Mouse (Mus musculus): ENCODE measurements around the gene Lrrc73.

Lrrc73 gene

DNA sequence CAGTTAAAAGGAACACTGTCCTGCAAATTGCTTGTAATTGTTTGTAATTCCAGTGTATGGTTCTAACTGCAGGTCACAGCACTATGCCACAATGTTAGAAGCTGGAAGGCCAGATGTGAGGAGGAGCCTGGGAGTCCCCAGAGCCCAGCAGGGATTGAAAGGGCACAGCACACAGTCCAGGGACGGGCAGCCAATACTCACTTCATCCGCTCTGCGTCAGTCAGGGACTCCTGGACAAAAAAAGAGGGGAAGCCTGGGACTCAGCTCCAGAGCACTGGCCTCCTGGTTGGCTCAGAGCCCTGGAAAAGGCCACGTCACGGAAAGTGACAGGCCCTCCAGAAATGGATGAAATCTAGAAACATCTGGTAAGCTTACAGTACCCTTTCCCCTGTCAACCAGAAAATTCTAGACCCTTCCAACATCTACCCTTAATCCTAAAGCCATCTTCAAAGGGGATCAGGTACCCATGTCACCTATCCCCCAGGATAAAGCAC, 8.9 kb downstream of the Lrrc73 start:
- no peak for DNase-seq

- DNase-seq: no peak
Observed at GRCm38 (mm10) chr17:46265502-46265901, 12.2 kb downstream of the Lrrc73 start.

- peak; percentile 47 to 73 for DNase-seq
Observed at GRCm38 (mm10) chr17:46265918-46266618, 12.7 kb downstream of the Lrrc73 start.

DNA sequence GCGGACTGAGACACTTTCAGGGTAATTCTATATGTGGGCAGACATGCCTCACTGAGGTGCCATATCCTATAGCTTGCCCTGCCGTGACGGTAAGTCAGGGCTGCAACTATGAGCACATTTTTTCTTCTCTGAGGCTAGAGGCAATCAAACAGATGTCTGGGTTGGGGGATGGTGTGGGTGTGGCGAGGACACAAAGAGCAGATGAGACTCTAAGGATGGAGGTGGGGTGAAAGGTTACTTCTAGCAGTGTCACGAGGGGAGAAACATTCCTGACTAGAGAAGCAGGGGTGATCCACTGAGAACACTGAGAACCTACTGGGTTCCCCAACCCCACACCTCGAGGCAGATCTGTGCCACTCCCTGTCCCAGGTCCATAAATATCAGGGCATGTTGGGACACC, 13.7 kb downstream of the Lrrc73 start:
- no peak for DNase-seq

- no peak for DNase-seq
Observed at GRCm38 (mm10) chr17:46267511-46267910, 14.2 kb downstream of the Lrrc73 start.

DNA sequence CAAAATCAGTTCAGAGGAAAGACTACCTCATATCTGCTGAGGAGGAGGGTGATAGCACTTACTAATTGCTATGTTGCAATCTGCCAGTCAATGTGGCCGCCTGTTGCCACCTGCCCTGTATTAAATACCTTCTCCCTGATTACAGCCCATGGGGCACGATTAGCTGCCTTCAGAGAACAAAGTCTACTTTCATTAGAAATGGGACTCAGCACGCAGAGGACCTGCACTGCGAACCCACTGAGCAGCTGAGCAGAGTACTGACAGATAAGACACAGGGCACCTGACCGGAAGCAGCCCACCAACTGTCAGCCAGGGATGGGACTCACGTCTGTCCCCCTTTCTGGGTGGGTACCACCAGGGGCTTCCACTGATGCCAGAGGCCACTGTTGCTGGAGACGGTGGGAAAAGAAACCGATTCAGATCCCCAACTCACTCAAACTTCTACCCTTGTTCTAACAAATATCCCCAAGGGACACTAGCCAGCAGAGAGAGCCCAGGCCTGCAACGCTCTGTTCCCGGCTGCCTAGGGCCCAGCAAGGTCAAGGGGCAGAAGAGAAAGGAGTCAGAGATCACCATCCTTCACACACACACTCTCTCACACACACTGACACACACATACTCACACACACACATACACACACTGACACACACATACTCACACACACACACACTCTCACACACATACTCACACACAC, 14.8 kb downstream of the Lrrc73 start:
- DNase-seq: no peak

DNA sequence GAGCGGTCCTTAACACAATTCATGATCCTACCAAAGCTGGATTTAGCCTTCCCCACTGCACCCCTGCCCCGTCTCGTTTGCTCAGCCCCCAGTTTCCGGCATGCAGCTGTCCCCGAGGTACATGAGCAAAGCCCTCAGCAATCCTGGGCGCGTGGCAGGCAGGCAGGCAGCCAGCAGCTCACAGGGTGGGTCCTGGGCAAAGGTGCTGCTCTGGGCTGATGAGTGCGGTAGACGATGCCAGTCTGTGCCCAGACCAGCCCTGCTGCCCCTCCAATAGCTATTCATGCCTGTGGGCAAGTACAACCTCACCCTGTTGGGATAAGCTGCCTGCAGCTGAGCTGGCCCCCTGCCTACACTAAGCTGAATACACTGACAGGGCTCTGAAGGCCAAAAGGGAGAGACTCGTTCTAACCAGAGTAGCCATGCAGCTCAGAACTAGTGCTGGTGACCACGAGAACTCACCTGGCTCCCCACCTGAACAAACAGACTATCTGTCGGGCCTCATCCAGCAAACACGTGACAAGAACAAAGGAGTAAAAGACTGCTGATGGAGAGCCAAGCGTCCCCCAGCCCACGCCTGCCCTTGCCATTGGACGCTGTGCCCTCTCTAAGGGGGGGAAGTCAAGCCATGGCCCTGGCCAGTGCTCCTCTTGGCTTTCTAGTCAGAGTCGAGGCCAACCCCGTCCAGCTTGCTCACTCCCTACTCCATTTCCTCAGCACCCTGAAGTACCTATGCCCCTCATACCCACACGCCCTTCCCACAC, 16.6 kb downstream of the Lrrc73 start:
- DNase-seq: no peak

DNA sequence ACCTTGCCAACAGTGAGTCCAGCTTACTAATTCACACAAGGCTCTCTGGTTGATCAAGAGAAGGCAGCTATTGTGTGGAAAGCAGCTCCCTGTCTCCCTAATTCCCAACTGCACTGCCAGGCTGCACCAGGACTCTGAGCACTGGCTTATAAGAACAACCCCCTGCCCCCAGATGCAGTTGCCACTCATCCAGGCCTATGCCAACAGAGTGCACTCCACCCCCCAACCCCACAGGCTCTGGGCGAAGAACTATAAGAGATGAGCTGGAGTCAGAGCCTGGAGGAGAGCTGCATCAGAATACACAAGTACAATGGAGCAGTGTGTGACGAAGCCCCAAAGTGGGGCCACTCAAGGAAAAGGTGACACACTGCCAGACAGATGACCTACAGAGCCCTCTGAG, 18.7 kb downstream of the Lrrc73 start:
- no peak for DNase-seq

DNA sequence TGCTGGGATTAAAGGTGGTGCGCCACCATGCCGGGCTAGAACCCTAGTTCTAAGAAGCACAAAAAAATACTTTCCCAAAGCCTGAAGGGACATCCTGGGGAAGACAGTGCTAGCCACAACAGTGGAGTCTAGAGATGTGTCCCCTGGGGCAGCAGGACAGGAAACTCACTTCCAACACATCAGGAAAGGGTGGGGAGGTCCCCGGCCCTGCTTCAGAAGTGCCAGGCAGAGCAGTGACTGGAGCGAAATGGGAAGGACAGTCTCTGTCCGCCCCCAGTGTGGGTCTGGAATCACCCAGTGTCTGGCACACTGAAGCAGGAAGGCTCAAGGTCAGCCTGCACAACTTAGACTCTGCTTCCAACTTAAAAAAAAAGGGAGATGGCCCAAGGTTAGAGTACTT, 19.3 kb downstream of the Lrrc73 start:
- DNase-seq: no peak

GRCm38 (mm10) chr17:46273803-46274236, 20.5 kb downstream of the Lrrc73 start:
- DNase-seq: no peak

- no peak for DNase-seq
Observed at GRCm38 (mm10) chr17:46274465-46274864, 21.1 kb downstream of the Lrrc73 start.

GRCm38 (mm10) chr17:46275034-46275433, 21.7 kb downstream of the Lrrc73 start:
- no peak for DNase-seq

- DNase-seq: no peak
Observed at GRCm38 (mm10) chr17:46275506-46275905, 22.2 kb downstream of the Lrrc73 start.

- no peak for DNase-seq
Observed at GRCm38 (mm10) chr17:46277586-46277985, 24.3 kb downstream of the Lrrc73 start.

- no peak for DNase-seq
Observed at GRCm38 (mm10) chr17:46278011-46278765, 24.9 kb downstream of the Lrrc73 start.

DNA sequence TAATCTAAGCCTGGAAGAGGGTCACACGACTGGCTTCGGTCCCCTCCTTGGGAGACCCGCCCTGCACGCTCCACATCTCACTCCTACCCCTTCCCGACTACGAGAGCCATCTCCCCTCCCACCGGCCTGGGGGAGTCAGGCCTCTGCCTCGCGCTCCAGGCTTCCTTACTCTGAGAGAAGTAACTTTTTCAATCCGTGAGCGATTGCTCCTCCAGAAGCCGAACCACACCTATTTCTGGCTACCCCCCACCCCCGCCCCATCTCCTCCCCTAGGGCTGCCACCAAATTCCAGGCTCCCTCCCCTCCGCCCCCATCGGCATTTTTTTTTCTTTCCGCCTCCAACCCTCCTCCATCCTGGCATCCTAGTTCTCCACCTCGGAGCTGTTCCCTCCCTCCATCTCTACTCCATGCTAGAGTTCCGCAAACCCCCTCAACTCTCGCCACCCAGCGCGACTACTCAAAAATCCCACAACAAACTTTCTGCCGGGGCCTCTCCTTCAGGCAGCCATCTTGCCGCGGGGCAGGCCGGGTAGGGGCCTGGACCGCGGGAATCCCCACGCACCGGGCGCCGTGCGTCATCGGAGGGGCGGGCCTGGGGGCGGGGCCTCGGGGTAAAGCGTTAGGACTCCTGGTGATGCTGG, 29.3 kb downstream of the Lrrc73 start, which contains the start of gene Tjap1:
TSS of gene Tjap1 (minus strand) at position 544 of the 641 bp plus-strand sequence.
- peak; percentile 69 to 78 for DNase-seq

- DNase-seq: no peak
Observed at GRCm38 (mm10) chr17:46283140-46283539, 29.8 kb downstream of the Lrrc73 start.

DNA sequence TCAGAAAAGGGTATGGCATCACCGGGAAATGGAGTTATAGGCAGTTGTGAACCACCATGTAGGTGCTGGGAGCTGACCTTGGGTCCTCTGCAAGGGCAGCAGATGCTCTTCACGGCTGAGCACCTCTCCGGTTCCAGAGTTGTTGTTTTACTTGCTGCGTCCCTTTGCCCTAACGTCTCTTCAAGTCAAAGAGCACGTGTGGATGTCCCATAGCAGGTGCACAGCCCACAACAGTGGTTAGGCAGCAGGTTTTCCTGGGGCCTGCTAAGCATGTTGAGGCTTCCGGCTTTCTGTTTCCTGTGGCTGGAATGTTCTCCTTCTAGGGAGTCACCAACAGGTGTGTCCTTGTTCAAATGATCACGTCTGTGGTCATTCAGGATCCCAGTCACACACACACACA, 30.6 kb downstream of the Lrrc73 start:
- DNase-seq: no peak

DNA sequence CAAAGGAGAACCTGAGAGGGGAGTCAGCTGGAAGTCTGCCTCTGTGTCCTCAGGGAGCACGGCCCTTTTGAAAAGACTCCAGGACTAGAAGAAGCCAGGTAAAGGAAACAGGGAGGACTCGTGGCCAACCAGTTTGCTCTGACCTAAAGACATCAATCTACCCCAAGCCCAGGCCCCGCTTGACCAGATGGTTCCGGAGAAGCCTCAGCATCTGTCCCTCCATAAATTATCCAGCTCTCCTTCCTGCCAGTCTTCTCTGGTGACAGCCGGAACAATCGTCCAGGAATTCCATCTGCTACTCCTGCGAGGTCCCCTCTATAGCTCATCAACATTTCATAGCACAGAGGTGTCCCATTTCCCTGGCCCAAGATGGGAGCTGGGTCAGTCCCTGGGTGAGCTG, 31.3 kb downstream of the Lrrc73 start:
- no peak for DNase-seq

DNA sequence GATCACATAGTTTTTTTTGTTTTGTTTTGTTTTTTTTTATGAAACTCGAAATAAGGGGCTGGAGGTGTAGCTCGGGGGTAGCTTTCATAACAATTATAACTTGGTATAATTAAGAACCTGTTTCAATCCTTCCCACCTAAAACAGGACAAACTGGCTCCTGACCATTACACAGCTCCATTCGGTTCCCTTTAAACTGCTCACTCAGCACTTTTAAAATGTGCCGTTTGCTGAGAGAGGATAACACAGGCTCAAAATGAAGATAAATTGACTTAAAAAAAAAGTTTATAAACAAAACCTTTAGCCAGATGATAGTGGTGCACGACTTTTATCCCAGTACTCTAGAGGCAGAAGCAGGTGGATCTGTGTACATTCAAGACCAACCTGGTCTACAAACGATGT, 32.1 kb downstream of the Lrrc73 start:
- DNase-seq: no peak

DNA sequence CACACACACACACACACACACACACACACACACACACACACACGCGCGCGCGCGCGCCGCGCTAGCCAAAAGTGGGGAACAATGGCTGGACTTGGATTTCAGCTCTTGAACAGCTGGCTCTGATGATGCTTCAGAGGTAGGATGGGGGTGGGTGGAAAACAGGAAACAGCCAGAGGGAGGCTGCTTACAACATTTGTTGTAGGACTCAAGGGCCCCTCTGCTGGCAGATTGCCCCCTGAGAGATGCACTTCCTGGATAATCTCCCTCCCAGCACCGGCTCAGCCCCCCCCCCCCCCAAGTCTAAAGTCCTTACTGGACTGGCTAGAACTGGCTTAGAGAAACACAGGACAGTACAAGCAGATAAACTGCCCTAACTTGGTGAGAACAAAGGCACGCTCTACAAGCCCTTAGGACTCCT, 34.4 kb downstream of the Lrrc73 start:
- DNase-seq: no peak

DNA sequence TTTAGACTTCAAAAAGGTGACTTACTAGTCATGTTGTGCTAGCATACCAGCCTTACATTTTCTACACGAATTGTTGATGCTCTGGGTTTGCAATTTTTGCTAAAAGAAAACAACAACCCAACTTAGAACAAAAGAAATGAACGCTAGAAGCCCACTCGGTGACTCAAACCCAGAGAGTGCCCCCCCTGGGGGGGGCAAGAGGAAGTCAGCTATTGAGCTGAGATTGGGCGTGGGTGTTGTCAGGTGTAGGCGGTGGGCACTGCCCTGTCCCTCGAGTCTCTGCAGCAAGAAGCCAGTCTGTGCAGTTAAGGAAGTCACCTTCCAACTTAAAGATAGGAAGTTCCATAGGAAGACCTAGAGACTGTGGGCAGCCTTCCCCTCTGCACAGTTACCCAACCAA, 43.3 kb downstream of the Lrrc73 start:
- no peak for DNase-seq
